Mouse (Mus musculus) ovary, adult 18-20 months (tissue): ENCODE measurements around the gene Slc22a23.

Experiments used
- DNase-seq: peaks from one replicate; pipeline ENCODE4 v3.0.0; 2022; ENCODE audit warnings: low spot score, mixed read lengths

The Slc22a23 gene

GRCm38 (mm10) chr13:34299351-34300333 is 45.3 kb downstream of the Slc22a23 start:
- no peak for DNase-seq

- DNase-seq = no peak
Measured at GRCm38 (mm10) chr13:34298674-34299073, 46.3 kb downstream of the Slc22a23 start.

GRCm38 (mm10) chr13:34298061-34298460 is 46.9 kb downstream of the Slc22a23 start:
- no peak for DNase-seq

DNA sequence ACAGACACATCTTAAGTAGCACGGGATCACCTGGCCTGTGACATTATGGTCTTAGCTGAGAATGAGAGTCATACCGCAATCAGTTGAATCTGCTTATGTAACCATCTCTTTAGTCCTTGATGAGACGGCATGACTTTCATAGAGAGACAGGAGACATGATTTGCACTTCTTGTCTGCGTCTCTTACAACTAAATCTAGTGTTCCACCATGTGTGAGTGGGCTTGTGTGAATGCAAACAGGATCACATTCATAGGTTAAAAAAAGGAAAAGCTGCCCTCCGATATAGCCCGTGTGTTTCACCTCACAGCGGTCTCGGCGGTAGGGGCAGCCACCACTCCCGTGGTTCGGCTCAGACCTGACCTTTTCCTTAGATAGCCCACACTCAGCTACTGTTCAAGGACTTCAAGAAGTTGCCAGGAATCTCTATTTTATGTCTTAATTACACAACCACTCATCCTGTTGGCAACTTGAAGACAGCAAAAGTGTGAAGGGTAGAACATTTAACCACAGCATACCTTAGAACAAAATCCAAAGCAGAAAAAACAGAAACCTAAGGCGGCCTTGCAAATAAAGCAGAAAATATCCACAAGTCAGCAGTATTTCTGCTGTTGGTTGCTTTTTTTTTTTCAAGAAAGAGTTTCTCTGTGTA is 49.1 kb downstream of the Slc22a23 start:
- no peak for DNase-seq

DNA sequence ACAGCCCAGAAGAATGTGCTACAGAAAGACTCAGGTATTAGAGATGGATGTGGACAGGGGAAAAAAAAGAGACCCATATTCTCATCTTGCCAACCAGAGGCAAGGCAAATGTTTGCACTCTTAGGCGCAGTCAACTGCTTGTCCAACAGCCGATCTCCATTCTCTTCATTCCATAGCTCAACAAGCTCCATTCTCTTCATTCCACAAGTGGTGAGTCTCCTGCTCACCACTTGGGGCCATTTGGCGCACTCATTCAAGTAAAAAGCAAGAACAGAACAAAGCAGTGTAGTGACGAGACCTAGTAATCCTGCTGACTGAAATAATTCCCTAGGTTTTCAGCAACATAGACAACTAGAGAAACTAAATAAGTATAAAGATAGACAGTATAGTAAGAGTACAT is 50.8 kb downstream of the Slc22a23 start:
- no peak for DNase-seq

DNA sequence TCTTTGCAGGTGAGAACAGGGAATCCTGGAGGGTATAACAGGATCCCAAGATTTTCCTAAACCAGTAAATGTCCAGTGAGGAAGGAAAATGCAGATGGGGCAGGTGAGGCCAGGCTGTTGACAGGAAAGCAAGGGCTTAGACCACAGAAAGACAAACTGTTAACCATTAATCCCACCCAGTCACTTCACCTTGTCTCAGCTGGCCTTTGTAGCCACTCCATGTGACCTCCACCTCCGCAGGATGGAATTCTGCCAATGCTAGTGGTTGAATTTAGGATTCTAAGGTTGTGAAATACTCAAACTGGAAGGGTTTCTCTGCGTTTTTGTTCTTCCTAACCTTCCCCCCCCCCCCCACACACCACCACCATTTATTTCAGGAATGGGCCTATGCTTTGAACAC is 52.9 kb downstream of the Slc22a23 start:
- DNase-seq = no peak

- DNase-seq = no peak
Measured at GRCm38 (mm10) chr13:34290346-34290745, 54.6 kb downstream of the Slc22a23 start.

DNA sequence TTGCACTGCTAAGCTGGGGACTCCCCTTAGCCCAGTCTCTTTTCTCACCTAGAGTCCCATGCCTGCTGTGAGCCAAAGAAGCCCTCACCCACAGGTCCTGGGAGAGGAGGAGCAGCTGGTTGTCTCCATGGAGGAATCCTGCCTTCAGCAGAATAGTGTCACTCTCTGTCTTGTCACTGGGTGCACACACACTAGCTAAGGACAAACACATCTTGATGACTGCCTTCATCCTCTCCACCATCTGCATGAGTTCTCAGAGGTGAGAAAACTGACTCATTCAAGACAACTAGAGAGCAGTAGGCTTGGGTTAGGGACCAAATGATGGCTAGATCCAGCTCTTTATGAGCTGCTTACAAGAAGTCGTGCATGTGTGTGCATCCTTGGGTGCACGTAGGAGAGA is 55.4 kb downstream of the Slc22a23 start:
- DNase-seq = no peak

DNA sequence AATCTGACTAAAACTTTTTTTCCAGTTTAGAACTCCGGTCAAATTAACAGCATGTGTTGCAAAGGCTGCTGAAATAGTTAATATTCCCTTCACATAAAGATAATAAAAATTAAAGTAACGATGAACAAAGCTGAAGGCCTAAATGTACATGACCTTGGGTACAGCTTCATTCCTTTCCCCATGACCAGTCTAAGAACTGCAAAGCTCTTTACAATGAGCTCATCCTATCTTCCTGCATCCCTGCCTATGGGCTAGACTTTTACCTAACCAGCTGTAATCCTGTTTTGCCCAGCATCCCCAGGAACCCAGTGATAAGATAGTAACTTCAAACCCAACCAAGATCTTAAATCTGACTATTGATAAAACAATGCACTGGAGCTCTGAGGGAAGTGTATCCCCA is 56.9 kb downstream of the Slc22a23 start:
- no peak for DNase-seq

GRCm38 (mm10) chr13:34287601-34288083 is 57.3 kb downstream of the Slc22a23 start:
- no peak for DNase-seq

DNA sequence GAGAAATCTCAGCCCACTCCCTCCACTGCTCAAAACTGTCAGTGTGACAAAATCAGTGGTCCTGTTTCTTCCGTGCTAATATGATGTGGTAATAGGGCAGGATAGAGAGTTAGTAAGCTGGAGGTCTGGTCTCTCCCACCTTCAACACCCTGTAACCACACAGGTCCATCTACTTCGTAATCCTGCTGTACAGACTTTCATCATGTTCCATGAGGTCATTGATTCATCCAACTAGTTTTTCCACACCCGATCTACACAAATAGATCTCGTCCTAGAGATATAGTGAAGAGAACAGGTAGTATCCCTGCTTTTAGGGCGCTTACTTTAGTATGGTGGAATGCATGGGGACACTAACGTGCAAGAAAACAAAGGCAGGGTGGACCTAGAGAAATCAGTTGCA is 63.6 kb downstream of the Slc22a23 start:
- DNase-seq = no peak

- no peak for DNase-seq
Measured at GRCm38 (mm10) chr13:34278759-34279270, 66.2 kb downstream of the Slc22a23 start.

DNA sequence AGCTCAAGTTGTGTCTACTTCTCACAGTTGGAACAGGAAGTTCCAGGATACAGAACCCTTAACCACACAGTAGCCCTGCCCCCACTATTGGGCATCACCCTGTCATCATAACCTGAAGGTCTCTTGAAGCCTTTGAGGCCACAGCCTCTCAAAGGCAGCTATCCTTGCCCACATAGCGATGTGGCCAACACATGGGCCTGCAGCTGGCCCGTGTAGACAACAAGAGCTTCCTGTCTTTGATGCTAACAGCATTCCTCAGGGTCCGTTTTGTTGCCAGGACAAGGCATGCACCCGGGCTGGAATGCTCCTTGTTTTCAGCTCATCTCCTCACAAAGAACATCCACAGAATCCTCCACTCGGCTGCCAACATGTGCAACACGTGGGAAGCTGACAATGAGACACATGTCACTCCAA is 66.7 kb downstream of the Slc22a23 start:
- no peak for DNase-seq

GRCm38 (mm10) chr13:34277611-34278010 is 67.4 kb downstream of the Slc22a23 start:
- DNase-seq = no peak

- no peak for DNase-seq
Measured at GRCm38 (mm10) chr13:34277001-34277400, 68.0 kb downstream of the Slc22a23 start.

DNA sequence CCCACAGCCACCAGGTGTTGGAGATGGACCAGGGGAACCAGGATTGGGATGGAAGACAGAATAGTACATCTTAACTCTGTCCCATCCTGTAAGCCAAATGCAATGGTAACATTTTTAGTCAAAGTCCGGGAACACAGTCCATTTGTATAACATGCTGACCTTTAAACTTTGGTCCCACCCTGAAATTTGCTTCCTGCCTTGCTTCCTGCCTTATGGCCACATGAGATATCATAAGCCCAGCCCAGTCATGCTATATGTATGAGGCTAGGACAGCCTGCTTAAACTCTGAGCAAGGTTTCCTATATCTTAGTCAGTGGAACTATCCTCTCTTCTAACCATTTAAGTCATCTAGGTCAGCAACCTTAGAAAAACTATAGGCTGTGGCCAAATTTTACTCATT is 70.1 kb downstream of the Slc22a23 start:
- no peak for DNase-seq

GRCm38 (mm10) chr13:34274417-34274816 is 70.6 kb downstream of the Slc22a23 start:
- DNase-seq = no peak

- DNase-seq = no peak
Measured at GRCm38 (mm10) chr13:34272275-34273054, 72.5 kb downstream of the Slc22a23 start.

- DNase-seq = no peak
Measured at GRCm38 (mm10) chr13:34271665-34272064, 73.3 kb downstream of the Slc22a23 start.

- no peak for DNase-seq
Measured at GRCm38 (mm10) chr13:34270886-34271602, 73.9 kb downstream of the Slc22a23 start.

GRCm38 (mm10) chr13:34269376-34269991 is 75.5 kb downstream of the Slc22a23 start:
- no peak for DNase-seq
